Mouse (Mus musculus): ENCODE results near the gene Herc4. TPM values are rescaled to one million over a fixed set of nuclear protein-coding genes. Genes with fewer than 3 reads are reported as not detected.

Herc4 gene
- polyA plus RNA-seq, 1 experiment = 71.4 TPM

- H3K36me3 ChIP-seq (ENCODE audit: control insufficient read depth, insufficient read depth, low read length) = peaks cover 7% of the 10 kb centered on the region
- no peak overlapping the region for H3K27ac ChIP-seq (ENCODE audit: control insufficient read depth, insufficient read depth, low read depth, low read length)
- H3K4me1 ChIP-seq (ENCODE audit: control insufficient read depth, insufficient read depth, low read length) = peaks cover 7% of the 10 kb centered on the region
- no peak for TF ChIP-seq POLR2A (IDR thresholded peaks at IDR 0.05; ENCODE audit: control insufficient read depth, low read depth, low read length)
- TF ChIP-seq CTCF (IDR thresholded peaks at IDR 0.05; ENCODE audit: control insufficient read depth, insufficient read depth, insufficient replicate concordance, low read depth, low read length) = no peak
- H3K4me3 ChIP-seq (ENCODE audit: control insufficient read depth, low read depth, low read length) = no peak overlapping the region
- H3K27me3 ChIP-seq (ENCODE audit: control insufficient read depth, insufficient read depth, low read length) = no peaks in the 10 kb centered on the region
These were observed 93.3 kb downstream of the Herc4 start for GRCm38 (mm10) chr10:63336901-63337300.

- H3K27me3 ChIP-seq (ENCODE audit: control insufficient read depth, insufficient read depth, low read length) = no peaks in the 10 kb centered on the region
- no peak overlapping the region for H3K27ac ChIP-seq (ENCODE audit: control insufficient read depth, insufficient read depth, low read depth, low read length)
- H3K36me3 ChIP-seq (ENCODE audit: control insufficient read depth, insufficient read depth, low read length) = peaks cover 7% of the 10 kb centered on the region
- TF ChIP-seq POLR2A (IDR thresholded peaks at IDR 0.05; ENCODE audit: control insufficient read depth, low read depth, low read length) (no peak), CTCF (IDR thresholded peaks at IDR 0.05; ENCODE audit: control insufficient read depth, insufficient read depth, insufficient replicate concordance, low read depth, low read length) (no peak)
- peaks cover 7% of the 10 kb centered on the region for H3K4me1 ChIP-seq (ENCODE audit: control insufficient read depth, insufficient read depth, low read length)
- no peak overlapping the region; the same call in 1 of the 2 replicates for H3K4me3 ChIP-seq (ENCODE audit: control insufficient read depth, low read depth, low read length)
These were observed 93.7 kb downstream of the Herc4 start for GRCm38 (mm10) chr10:63337326-63337725.

- H3K27ac ChIP-seq (ENCODE audit: control insufficient read depth, insufficient read depth, low read depth, low read length) = peak overlapping the region; percentile 97
- TF ChIP-seq POLR2A (IDR thresholded peaks at IDR 0.05; ENCODE audit: control insufficient read depth, low read depth, low read length) = no peak
- no peak for TF ChIP-seq CTCF (IDR thresholded peaks at IDR 0.05; ENCODE audit: control insufficient read depth, insufficient read depth, insufficient replicate concordance, low read depth, low read length)
- no peaks in the 10 kb centered on the region for H3K27me3 ChIP-seq (ENCODE audit: control insufficient read depth, insufficient read depth, low read length)
These were observed 94.6 kb downstream of the Herc4 start for GRCm38 (mm10) chr10:63337951-63338836.

GRCm38 (mm10) chr10:63338914-63339643 is 95.5 kb downstream of the Herc4 start:
- TF ChIP-seq CTCF (IDR thresholded peaks at IDR 0.05; ENCODE audit: control insufficient read depth, insufficient read depth, insufficient replicate concordance, low read depth, low read length) = no peak
- TF ChIP-seq POLR2A (IDR thresholded peaks at IDR 0.05; ENCODE audit: control insufficient read depth, low read depth, low read length) = peak; percentile 96
- Histone ChIP-seq H3K4me3 (ENCODE audit: control insufficient read depth, low read depth, low read length) (peak overlapping the region; percentile 92), H3K36me3 (ENCODE audit: control insufficient read depth, insufficient read depth, low read length) (peaks cover 1% of the 10 kb centered on the region), H3K27me3 (ENCODE audit: control insufficient read depth, insufficient read depth, low read length) (no peaks in the 10 kb centered on the region), H3K27ac (ENCODE audit: control insufficient read depth, insufficient read depth, low read depth, low read length) (peak overlapping the region; percentile 97), H3K4me1 (ENCODE audit: control insufficient read depth, insufficient read depth, low read length) (peaks cover 7% of the 10 kb centered on the region)

More at GRCm38 (mm10) chr10:63337951-63338836, 94.6 kb downstream of the Herc4 start:
- peaks cover 7% of the 10 kb centered on the region for H3K4me1 ChIP-seq (ENCODE audit: control insufficient read depth, insufficient read depth, low read length)
- peaks cover 5% of the 10 kb centered on the region for H3K36me3 ChIP-seq (ENCODE audit: control insufficient read depth, insufficient read depth, low read length)
- peak overlapping the region; percentile 92 for H3K4me3 ChIP-seq (ENCODE audit: control insufficient read depth, low read depth, low read length)

- H3K4me3 ChIP-seq (ENCODE audit: control insufficient read depth, low read depth, low read length) = no peak overlapping the region
- no peak for TF ChIP-seq CTCF (IDR thresholded peaks at IDR 0.05; ENCODE audit: control insufficient read depth, insufficient read depth, insufficient replicate concordance, low read depth, low read length)
These were observed 97.7 kb downstream of the Herc4 start for GRCm38 (mm10) chr10:63341351-63341750.

GRCm38 (mm10) chr10:63344751-63345150 is 101.1 kb downstream of the Herc4 start:
- no peak for TF ChIP-seq CTCF (IDR thresholded peaks at IDR 0.05; ENCODE audit: control insufficient read depth, insufficient read depth, insufficient replicate concordance, low read depth, low read length)
- no peak for TF ChIP-seq POLR2A (IDR thresholded peaks at IDR 0.05; ENCODE audit: control insufficient read depth, low read depth, low read length)
- Histone ChIP-seq H3K36me3 (ENCODE audit: control insufficient read depth, insufficient read depth, low read length) (no peaks in the 10 kb centered on the region), H3K4me1 (ENCODE audit: control insufficient read depth, insufficient read depth, low read length) (no peaks in the 10 kb centered on the region), H3K27ac (ENCODE audit: control insufficient read depth, insufficient read depth, low read depth, low read length) (no peak overlapping the region), H3K27me3 (ENCODE audit: control insufficient read depth, insufficient read depth, low read length) (no peaks in the 10 kb centered on the region), H3K4me3 (ENCODE audit: control insufficient read depth, low read depth, low read length) (no peak overlapping the region)

More at GRCm38 (mm10) chr10:63341351-63341750, 97.7 kb downstream of the Herc4 start:
- H3K4me1 ChIP-seq (ENCODE audit: control insufficient read depth, insufficient read depth, low read length) = peaks cover 7% of the 10 kb centered on the region
- H3K27me3 ChIP-seq (ENCODE audit: control insufficient read depth, insufficient read depth, low read length) = no peaks in the 10 kb centered on the region
- H3K36me3 ChIP-seq (ENCODE audit: control insufficient read depth, insufficient read depth, low read length) = no peaks in the 10 kb centered on the region; the same call in none of the 2 replicates
- no peak overlapping the region for H3K27ac ChIP-seq (ENCODE audit: control insufficient read depth, insufficient read depth, low read depth, low read length)

- TF ChIP-seq POLR2A (IDR thresholded peaks at IDR 0.05; ENCODE audit: control insufficient read depth, low read depth, low read length) (no peak), CTCF (IDR thresholded peaks at IDR 0.05; ENCODE audit: control insufficient read depth, insufficient read depth, insufficient replicate concordance, low read depth, low read length) (no peak)
- Histone ChIP-seq H3K4me1 (ENCODE audit: control insufficient read depth, insufficient read depth, low read length) (no peaks in the 10 kb centered on the region), H3K27ac (ENCODE audit: control insufficient read depth, insufficient read depth, low read depth, low read length) (no peak overlapping the region)
These were observed 104.7 kb downstream of the Herc4 start for GRCm38 (mm10) chr10:63348291-63348690.

More at GRCm38 (mm10) chr10:63348291-63348690, 104.7 kb downstream of the Herc4 start:
- Histone ChIP-seq H3K4me3 (ENCODE audit: control insufficient read depth, low read depth, low read length) (no peak overlapping the region), H3K27me3 (ENCODE audit: control insufficient read depth, insufficient read depth, low read length) (no peaks in the 10 kb centered on the region), H3K36me3 (ENCODE audit: control insufficient read depth, insufficient read depth, low read length) (no peaks in the 10 kb centered on the region)
